Mouse (Mus musculus): Measurements from ENCODE around the gene Accs. TPM values are rescaled to one million over a fixed set of nuclear protein-coding genes. Genes with fewer than 3 reads are reported as not detected.

Gene Accs
- total RNA-seq, 2 experiments from 2014 or later: 4.1 to 5.2 TPM

DNA sequence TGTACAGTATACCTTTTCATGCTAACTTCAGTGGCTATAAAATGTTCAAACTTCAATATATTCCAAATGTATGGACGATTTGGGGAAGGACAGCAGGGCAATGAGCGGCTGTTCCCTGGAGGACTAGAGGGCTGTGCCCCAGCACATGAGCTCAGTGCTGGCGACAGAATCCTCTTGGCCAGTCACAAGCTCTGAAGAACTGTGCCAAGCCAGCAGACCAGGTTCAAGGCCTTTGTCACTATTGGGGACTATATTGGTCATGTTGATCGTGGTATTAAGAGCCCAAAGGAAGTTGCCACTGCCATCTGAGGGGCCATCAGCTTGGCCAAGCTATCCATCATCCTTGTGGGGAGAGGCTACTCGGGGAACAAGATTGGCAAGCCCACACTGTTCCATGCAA, 55.4 kb downstream of the Accs start:
- DNase-seq: no peak

DNA sequence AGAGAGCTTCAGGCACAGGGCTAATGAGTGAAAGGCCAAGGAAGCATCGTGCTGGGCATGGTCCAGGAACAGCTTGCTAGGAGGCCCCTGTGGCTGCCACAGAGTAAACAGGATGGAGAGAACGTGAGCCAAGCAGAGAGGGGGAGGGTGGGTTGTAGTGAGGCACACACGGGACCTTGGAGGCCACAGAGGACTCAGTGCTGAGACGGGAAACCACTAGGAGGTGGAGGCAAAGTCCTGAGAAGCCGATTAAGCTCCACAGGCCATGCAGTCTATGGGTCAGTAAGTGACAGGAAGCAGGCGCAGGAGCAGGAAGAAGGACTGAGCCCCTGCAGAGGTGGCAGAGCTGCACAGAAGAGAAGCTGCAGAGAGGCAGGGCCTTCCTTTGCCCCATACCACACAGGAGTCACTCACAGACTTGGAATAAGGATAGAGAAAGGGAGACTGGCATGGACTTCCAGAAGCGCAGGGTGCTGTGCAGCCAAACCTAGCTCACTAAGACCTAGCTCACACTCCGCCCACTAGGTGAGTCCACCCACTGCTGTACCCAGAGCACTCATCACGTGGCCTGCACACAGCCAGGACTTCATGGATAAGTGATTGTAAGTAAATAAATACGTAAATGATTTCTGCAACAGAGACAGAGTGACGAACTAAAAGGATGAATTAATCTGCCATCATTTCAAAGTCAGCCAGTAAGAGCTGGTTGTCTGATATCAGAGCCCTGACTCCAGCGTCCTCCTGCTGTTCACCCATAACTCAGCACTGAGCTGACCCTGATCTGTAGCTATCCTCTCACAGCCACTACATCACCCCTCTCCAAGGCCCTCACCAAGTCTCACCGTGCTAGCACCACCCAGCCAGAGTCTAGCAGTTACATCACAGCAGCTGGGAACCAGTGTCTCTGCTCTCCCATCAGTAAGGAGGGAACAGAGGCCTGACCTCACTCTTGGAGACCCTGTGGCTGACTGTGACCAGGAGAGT, 57.9 kb downstream of the Accs start:
- peak; percentile 68 to 88 for DNase-seq

DNA sequence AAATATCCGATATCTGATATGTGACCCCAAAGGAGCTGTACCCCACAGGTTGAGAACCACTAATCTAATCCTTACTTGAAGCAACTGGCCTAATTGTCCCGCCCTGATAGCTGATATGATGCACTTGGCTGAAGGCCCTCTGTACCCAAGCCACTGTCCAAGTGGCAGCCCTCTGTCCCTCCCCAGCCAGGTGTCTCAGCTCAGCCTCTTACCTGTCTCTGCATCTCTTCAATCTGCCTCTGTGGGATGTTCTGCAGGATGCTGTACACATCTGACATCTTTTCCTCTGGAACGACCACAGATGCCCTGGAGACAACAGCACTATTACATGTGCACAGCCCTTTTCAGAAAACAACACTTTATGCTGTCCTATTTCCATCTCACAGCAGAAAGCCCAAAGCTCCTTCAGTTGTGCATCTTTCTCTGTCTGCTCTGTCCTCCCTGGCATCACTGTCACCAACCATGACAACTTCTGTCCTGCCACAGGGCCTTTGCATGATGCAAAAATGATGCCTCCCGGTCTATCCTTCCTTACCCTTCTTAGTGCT, 58.9 kb downstream of the Accs start:
- DNase-seq: no peak

DNA sequence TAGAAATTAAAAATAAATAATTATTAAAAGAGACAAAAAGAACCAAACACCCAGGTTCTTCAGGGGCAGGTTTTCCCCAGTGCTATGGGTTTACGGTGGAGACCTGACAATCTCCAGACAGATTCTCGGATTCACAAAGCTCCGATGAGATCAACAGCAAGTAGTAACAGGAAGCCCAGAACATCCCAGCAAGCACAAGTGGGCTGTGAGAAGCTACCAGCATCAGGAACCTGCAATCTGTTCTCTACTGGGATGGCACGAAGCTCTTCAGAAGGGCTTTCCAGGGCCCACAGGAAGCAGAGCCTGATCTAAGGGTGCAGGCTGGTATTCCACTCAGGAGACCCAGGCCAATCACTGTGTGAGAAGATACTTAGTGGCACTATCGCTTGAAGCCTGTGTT, 61.2 kb downstream of the Accs start:
- no peak for DNase-seq

DNA sequence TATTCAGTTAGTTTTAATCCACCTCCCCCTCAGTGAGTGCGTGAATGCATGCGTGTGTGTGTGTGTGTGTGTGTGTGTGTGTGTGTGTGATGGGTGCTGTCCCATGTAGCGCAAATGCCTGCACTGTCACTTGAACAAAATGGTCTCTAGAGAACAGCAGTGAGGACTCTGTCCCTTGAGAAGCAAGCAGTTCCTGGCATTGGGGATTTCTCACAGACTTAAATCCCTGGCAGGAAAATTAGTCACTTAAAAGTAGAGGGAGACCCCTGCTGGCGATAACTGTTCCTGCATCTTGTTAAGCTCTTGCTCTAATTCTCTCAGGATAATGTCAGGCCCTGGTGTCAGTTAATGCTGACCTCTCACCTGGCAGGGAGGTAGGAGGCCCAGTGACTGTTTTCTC, 63.6 kb downstream of the Accs start:
- DNase-seq: peak; percentile 64 to 88

DNA sequence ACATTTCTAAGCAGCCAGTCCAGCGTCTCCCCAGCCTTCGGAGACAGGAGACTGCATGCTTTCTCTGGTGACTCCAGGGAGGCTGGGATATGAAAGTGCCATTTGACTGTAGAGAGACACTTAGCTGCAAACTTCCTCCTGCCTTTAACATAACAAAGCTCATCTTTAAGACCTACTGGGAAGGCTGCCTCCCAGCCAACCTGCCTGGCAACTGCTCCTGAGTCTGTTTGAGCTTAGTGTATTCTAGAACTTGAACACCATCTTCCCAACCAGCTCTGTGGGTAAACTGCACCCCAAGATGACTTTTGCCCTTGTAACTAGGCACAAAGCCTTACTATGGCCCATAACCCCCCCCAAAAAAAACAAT, 64.3 kb downstream of the Accs start:
- no peak for DNase-seq

DNA sequence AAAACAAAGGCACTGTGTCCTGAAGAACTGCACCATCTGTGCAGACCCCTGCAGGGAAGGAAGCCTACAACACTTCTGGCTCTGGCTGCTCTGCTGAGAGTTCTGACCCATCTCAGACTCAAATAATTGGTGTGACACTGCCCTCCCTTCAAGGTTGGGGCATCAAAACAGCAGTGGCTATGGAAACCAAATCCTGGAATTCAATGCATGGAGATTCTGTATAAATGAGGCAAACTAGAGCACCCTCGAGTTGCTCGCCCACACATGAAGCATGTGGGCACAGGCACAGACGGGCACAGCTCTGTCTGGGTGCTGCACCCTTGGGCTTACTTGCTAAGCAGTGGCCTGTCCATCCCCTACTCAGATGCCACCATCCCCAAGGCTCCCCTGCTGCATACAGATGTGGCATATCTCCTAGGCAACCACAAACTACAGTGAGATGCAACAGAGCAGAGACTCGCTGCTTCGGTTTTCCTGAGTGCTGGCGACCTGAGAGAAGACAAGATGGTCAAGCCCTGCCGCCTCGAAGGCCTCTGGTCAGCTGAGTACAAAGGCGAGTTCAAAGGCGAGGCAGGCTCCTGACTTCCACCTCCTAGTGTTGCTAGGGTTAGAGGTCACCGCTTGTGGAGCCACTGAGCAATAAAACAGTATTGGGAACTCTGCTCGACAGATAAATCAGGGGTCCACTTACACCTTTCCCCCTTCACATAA, 64.9 kb downstream of the Accs start:
- no peak for DNase-seq

DNA sequence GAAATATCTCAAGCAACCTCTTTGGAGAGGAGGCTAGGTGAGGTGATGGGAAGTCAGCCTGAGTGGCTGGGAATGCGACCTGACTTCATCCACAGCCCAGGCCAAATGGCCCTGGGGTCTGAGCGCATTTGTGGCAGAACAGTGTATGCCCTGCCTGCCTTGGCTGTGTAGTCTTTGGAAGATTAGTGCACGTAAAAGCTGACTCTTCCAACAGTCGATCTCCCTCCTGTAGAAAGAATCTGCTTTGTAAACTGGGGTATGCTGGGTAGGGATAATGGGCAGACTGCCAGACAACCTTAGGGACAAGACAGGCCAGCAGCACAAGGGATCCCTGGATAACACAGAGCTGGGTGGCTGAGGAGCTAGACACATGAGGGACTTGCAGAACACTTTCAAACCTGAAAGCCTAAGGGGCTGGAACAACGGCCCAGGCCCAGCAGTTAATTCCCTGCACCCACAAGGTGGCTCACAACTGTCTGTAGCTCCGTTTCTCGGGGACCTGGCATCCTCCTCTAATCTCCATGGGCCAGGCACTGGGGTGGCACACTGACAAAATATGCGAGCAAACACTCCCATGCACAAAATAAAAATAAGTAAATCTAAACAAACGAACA, 65.7 kb downstream of the Accs start:
- no peak for DNase-seq

Other genes starting within 250 kb of the Accs start
- under 1 TPM; 0.37 to 0.59 TPM for gene Alx4, start 207.6 kb downstream of the Accs start, total RNA-seq (2021)
- 10 to 100 TPM; 37.9 to 39.9 TPM for gene Ext2, start 27.4 kb downstream of the Accs start, total RNA-seq (2021)
- gene Accsl, start 19.2 kb upstream of the Accs start, total RNA-seq (2021): not detected
- gene Gm13889, start 107.3 kb upstream of the Accs start, total RNA-seq (2021): 10 to 100 TPM in 1 of 2 experiments, 1 to 10 TPM in 1; 8.9 to 10.9 TPM
- not detected for gene Gm27027, start 146.4 kb upstream of the Accs start, total RNA-seq (2021)
- 10 to 100 TPM; 55.2 to 55.4 TPM for gene Alkbh3, start 160.9 kb upstream of the Accs start, total RNA-seq (2021)